Mouse (Mus musculus) liver, adult (tissue): Measurements from ENCODE around the gene Zzz3.

Experiments used
- GATA4 ChIP-seq: IDR thresholded peaks from 2 replicates; pipeline ENCODE4 v1.6.1; 2014; ENCODE audit warnings: mild to moderate bottlenecking, low read length; ENCODE audit not compliant: insufficient replicate concordance

Gene Zzz3

GRCm38 (mm10) chr3:152384106-152384505 lies 11.2 kb upstream of the Zzz3 start:
- no peak for TF ChIP-seq GATA4

DNA sequence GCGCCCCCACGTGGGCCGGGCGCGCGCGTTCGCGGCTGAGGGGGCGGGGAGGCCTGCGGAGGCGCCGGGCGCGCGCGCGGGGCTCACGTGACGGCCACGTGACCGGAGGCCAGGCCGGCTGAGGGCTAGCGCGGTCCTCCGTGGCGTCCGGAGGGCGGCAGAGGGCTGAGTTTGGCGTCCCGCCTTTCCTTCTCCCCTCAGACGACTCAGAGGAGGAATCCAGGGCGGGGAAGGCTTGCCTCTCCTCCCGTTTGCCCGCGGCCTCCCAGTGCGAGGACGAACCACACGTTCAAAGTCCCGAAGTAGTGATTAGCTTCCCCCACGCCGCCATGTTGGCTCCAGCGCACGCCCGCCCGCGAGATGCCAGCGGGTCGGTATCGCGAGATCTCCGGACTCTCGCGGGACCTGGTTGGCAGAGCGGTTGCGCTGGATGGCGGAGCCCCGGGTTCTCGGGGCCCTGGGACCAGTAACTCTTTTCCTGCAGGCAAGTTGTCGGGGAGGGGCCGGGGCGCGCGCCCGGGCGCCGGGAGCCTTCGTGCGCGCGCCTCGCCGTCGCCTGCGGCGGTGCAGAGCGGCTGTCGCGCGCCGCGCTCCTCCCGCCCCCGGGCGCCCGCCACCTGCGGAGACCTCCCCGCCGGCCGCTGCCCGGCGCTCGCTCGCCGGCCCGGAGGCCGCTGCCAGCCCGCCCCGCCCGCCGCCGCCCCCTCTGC lies 1.2 kb downstream of the Zzz3 start:
- 0 out of 2 replicates have a peak, but pooled peaks have one; percentile 49 for TF ChIP-seq GATA4

- TF ChIP-seq GATA4, result no peak
Observed at GRCm38 (mm10) chr3:152396988-152397314, 1.7 kb downstream of the Zzz3 start.

- TF ChIP-seq GATA4, result no peak
Observed at GRCm38 (mm10) chr3:152397335-152397940, 2.2 kb downstream of the Zzz3 start.

DNA sequence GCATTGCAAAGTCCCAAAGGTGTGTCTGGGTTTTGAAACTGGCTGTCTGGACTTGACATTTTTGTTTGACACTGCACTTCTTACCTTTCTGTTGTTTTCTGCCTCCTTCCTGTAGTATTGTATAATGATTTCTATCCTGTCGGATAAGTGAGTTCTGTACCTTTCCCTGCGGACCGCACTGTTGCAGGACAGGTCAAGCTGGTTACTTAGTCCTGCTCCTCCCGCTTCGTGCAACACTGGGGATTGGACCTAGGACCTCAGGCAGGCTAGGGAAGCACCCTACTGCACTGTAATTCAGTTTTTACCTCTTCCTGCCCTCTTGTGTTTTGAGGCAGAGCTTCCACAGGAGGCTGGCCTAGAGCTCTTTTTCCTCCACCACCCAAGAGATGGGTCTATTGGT lies 5.2 kb downstream of the Zzz3 start:
- TF ChIP-seq GATA4, result no peak

DNA sequence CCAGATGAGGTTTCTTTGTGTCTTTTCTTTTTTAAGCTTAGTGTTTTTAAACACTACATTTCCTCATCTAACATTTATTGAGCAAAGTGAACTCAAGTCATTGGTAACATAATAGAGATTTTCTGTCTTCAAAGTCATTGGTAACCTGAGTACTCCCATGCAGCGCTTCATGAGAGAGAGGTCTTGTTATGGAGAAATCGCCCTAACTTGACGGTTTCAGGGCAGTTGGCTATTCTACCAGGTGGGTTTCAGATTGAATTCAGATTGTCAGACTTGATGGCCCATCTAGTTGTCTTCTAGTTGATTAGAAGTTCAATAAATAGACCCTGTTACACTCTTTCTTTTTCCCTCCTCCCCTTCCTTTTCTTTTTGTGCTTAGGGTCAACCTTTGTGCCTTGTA lies 5.6 kb downstream of the Zzz3 start:
- no peak for TF ChIP-seq GATA4

GRCm38 (mm10) chr3:152401964-152402670 lies 6.8 kb downstream of the Zzz3 start:
- no peak for TF ChIP-seq GATA4

DNA sequence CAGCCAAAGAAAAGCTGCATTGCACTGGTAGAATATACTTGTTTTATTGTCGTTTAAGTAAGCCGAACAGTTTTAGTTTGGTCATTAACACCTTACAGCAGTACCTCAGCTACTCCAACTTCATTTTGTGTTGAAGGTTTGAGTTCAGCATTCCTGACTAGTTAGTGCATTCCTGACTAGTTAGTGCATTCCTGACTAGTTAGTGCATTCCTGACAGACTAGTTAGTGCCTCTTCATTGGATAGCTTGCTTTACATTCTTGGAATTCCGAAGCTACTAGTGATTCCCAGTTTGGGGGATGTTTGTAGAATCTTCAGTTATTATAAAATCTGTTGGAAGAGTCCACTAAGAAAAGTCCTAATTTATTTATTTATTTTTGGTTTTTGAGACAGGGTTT lies 7.4 kb downstream of the Zzz3 start:
- no peak for TF ChIP-seq GATA4

GRCm38 (mm10) chr3:152403827-152404226 lies 8.6 kb downstream of the Zzz3 start:
- TF ChIP-seq GATA4, result no peak

GRCm38 (mm10) chr3:152405420-152405819 lies 10.1 kb downstream of the Zzz3 start:
- no peak for TF ChIP-seq GATA4

GRCm38 (mm10) chr3:152405978-152406640 lies 10.8 kb downstream of the Zzz3 start:
- TF ChIP-seq GATA4, result no peak

- no peak for TF ChIP-seq GATA4
Observed at GRCm38 (mm10) chr3:152410980-152411551, 15.8 kb downstream of the Zzz3 start.

- TF ChIP-seq GATA4, result no peak
Observed at GRCm38 (mm10) chr3:152412362-152412761, 17.1 kb downstream of the Zzz3 start.

GRCm38 (mm10) chr3:152428925-152429324 lies 33.7 kb downstream of the Zzz3 start:
- no peak for TF ChIP-seq GATA4

GRCm38 (mm10) chr3:152432677-152433076 lies 37.4 kb downstream of the Zzz3 start:
- TF ChIP-seq GATA4, result no peak

DNA sequence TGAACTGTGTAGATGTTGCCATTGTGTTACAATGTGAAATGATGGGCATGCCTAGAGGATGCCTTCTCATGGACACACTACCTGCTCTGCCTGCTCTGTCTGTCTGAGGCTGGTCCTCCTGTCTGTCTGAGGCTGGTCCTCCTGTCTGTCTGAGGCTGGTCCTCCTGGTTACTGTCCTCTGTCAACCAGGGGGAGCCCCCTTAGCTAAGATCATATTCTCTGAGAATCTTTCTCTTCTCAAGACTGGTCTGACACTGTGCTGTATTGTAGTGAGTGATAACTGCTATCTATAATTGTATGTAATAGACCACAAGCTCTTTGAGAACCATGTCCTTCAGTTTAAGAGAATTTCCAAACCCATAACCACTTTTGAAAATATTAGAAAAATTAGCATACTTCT lies 40.3 kb downstream of the Zzz3 start:
- TF ChIP-seq GATA4, result no peak

DNA sequence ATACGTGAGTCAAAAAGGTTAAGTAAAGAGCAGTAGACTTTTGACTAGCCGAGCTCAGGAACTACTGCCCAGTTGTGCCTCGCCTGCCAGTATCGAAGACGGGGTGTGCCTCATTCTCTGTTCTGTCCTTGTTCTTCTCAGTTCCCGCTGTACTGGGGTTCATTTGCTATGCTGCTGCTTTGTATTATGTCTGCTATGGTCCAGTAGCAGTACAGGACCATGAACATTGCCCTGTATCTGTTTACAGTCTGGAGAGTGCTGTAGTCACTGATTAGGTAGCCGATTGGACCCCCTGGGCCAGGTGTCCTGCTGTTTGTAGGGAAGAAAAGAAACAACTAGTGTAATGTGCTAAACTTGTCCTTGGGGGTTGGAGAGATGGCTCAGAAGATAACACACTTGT lies 42.8 kb downstream of the Zzz3 start:
- TF ChIP-seq GATA4, result no peak
